Mouse (Mus musculus) midbrain, embryonic 10.5 days (tissue): ENCODE measurements around the gene Galnt16. TPM values are rescaled to one million over a fixed set of nuclear protein-coding genes. Genes with fewer than 3 reads are reported as not detected.

Experiments
- DNase-seq: peaks from one replicate; pipeline ENCODE4 v3.0.0-alpha.2; 2017; ENCODE audit warnings: low spot score
- H3K27ac ChIP-seq: fragments of 300-500 bp; sonication (generic); replicated peaks from 2 replicates; pipeline ENCODE4 v1.5.1; 2016; ENCODE audit warnings: mild to moderate bottlenecking
- H3K27me3 ChIP-seq: fragments of 300-500 bp; sonication (generic); 2 replicates; pipeline ENCODE4 v1.6.1; 2016; ENCODE audit warnings: low read depth, mild to moderate bottlenecking; ENCODE audit not compliant: poor library complexity, severe bottlenecking
- H3K36me3 ChIP-seq: fragments of 300-500 bp; sonication (generic); 2 replicates; pipeline ENCODE4 v1.6.1; 2016; ENCODE audit warnings: mild to moderate bottlenecking, moderate library complexity
- H3K4me1 ChIP-seq: fragments of 300-500 bp; sonication (generic); 2 replicates; pipeline ENCODE4 v1.6.1; 2016
- H3K4me3 ChIP-seq: fragments of 300-500 bp; sonication (generic); 2 replicates; pipeline ENCODE4 v1.5.1; 2016; ENCODE audit warnings: mild to moderate bottlenecking, moderate library complexity
- H3K9me3 ChIP-seq: fragments of 300-500 bp; sonication (generic); replicated peaks from 2 replicates; pipeline ENCODE4 v1.6.1; 2016; ENCODE audit warnings: mild to moderate bottlenecking
- WGBS: fragments of 180-500 bp; shearing (Covaris S2); methylation state at CpG from one replicate; pipeline ENCODE4 v1.1.7; 2016; 5-methylcytosine and 5-hydroxymethylcytosine counted together
- polyA plus RNA-seq: library from polyadenylated mRNA; unstranded; fragments of >200 nt; fragmentation: Nextera tagmentation; extraction: Ambion mirVana; gene quantifications from 2 replicates; pipeline ENCODE4 v1.2.1, GENCODE M21; 2016

The Galnt16 gene
- polyA plus RNA-seq, 1 experiment from 2014 or later: 28.4 TPM

GRCm38 (mm10) chr12:80518757-80519620 lies 912 bp downstream of the Galnt16 start:
- WGBS: under 1% methylated on average over 82 of the region's 90 CpGs
- DNase-seq: peak; percentile 83
- H3K36me3 ChIP-seq: 0 out of 2 replicates have a peak, but pooled peaks cover 6% of the 10 kb centered on the region
- H3K9me3 ChIP-seq: no peaks in the 10 kb centered on the region
- peak overlapping the region; percentile 81 for H3K4me3 ChIP-seq
- peaks cover 56% of the 10 kb centered on the region for H3K4me1 ChIP-seq
- peaks cover 69% of the 10 kb centered on the region for H3K27me3 ChIP-seq
- H3K27ac ChIP-seq: peak overlapping the region; percentile 95

GRCm38 (mm10) chr12:80519621-80520332 lies 1.7 kb downstream of the Galnt16 start:
- Histone ChIP-seq H3K4me1 (peaks cover 61% of the 10 kb centered on the region), H3K36me3 (0 out of 2 replicates have a peak, but pooled peaks cover 6% of the 10 kb centered on the region), H3K27me3 (peaks cover 65% of the 10 kb centered on the region), H3K9me3 (no peaks in the 10 kb centered on the region; the same call in 1 of the 2 replicates), H3K27ac (peak overlapping the region; percentile 95), H3K4me3 (peak overlapping the region; percentile 81)
- DNase-seq: peak; percentile 81
- WGBS: 1% methylated on average over 43 of the region's 43 CpGs

GRCm38 (mm10) chr12:80522006-80522405 lies 3.9 kb downstream of the Galnt16 start:
- DNase-seq: peak; percentile 25
- Histone ChIP-seq H3K9me3 (no peaks in the 10 kb centered on the region; the same call in 1 of the 2 replicates), H3K4me3 (no peak overlapping the region), H3K4me1 (peaks cover 80% of the 10 kb centered on the region), H3K27ac (no peak overlapping the region), H3K36me3 (0 out of 2 replicates have a peak, but pooled peaks cover 6% of the 10 kb centered on the region), H3K27me3 (peaks cover 43% of the 10 kb centered on the region)
- WGBS: 70% methylated on average over 3 of the region's 3 CpGs

- Histone ChIP-seq H3K4me3 (no peak overlapping the region; the same call in 1 of the 2 replicates), H3K9me3 (no peaks in the 10 kb centered on the region; the same call in 1 of the 2 replicates), H3K27me3 (peaks cover 21% of the 10 kb centered on the region), H3K27ac (0 out of 2 replicates have a peak overlapping the region, but pooled peaks have one; percentile 28), H3K36me3 (0 out of 2 replicates have a peak, but pooled peaks cover 6% of the 10 kb centered on the region), H3K4me1 (peaks cover 78% of the 10 kb centered on the region)
- DNase-seq: peak; percentile 33
- 23% methylated on average over 12 of the region's 12 CpGs for WGBS
Observed at GRCm38 (mm10) chr12:80524276-80524921, 6.3 kb downstream of the Galnt16 start.

GRCm38 (mm10) chr12:80525513-80525912 lies 7.4 kb downstream of the Galnt16 start:
- Histone ChIP-seq H3K9me3 (no peaks in the 10 kb centered on the region; the same call in 1 of the 2 replicates), H3K27ac (peak overlapping the region; percentile 43; the same call in 1 of the 2 replicates), H3K27me3 (peaks cover 15% of the 10 kb centered on the region), H3K36me3 (0 out of 2 replicates have a peak, but pooled peaks cover 6% of the 10 kb centered on the region), H3K4me3 (no peak overlapping the region), H3K4me1 (peaks cover 67% of the 10 kb centered on the region)
- WGBS: 4% methylated on average over 7 of the region's 7 CpGs
- no peak for DNase-seq

- Histone ChIP-seq H3K27ac (no peak overlapping the region), H3K4me3 (no peak overlapping the region), H3K4me1 (peaks cover 57% of the 10 kb centered on the region), H3K36me3 (0 out of 2 replicates have a peak, but pooled peaks cover 5% of the 10 kb centered on the region), H3K9me3 (no peaks in the 10 kb centered on the region; the same call in 1 of the 2 replicates), H3K27me3 (peaks cover 6% of the 10 kb centered on the region)
- 65% methylated on average over 2 of the region's 2 CpGs for WGBS
- no peak for DNase-seq
Observed at GRCm38 (mm10) chr12:80526511-80526910, 8.4 kb downstream of the Galnt16 start.

- Histone ChIP-seq H3K4me1 (peaks cover 44% of the 10 kb centered on the region), H3K36me3 (no peaks in the 10 kb centered on the region), H3K9me3 (no peaks in the 10 kb centered on the region; the same call in 1 of the 2 replicates), H3K27ac (no peak overlapping the region; the same call in 1 of the 2 replicates), H3K4me3 (no peak overlapping the region), H3K27me3 (no peaks in the 10 kb centered on the region)
- no peak for DNase-seq
- WGBS: 78% methylated on average over 5 of the region's 5 CpGs
Observed at GRCm38 (mm10) chr12:80527727-80528389, 9.8 kb downstream of the Galnt16 start.

- Histone ChIP-seq H3K4me1 (peaks cover 27% of the 10 kb centered on the region), H3K27me3 (no peaks in the 10 kb centered on the region), H3K4me3 (no peak overlapping the region), H3K36me3 (no peaks in the 10 kb centered on the region), H3K9me3 (no peaks in the 10 kb centered on the region), H3K27ac (no peak overlapping the region)
- 87% methylated on average over 2 of the region's 2 CpGs for WGBS
- DNase-seq: no peak
Observed at GRCm38 (mm10) chr12:80530052-80530451, 12.0 kb downstream of the Galnt16 start.

GRCm38 (mm10) chr12:80530630-80531029 lies 12.6 kb downstream of the Galnt16 start:
- WGBS: 84% methylated on average over 6 of the region's 6 CpGs
- no peaks in the 10 kb centered on the region for H3K9me3 ChIP-seq
- no peak overlapping the region for H3K4me3 ChIP-seq
- DNase-seq: no peak
- H3K27ac ChIP-seq: no peak overlapping the region
- peaks cover 21% of the 10 kb centered on the region for H3K4me1 ChIP-seq
- no peaks in the 10 kb centered on the region for H3K27me3 ChIP-seq
- H3K36me3 ChIP-seq: no peaks in the 10 kb centered on the region

GRCm38 (mm10) chr12:80531585-80531984 lies 13.5 kb downstream of the Galnt16 start:
- H3K4me1 ChIP-seq: peaks cover 12% of the 10 kb centered on the region
- H3K27me3 ChIP-seq: no peaks in the 10 kb centered on the region
- H3K4me3 ChIP-seq: no peak overlapping the region
- WGBS: 85% methylated on average over 10 of the region's 10 CpGs
- H3K36me3 ChIP-seq: no peaks in the 10 kb centered on the region
- no peak overlapping the region for H3K27ac ChIP-seq
- H3K9me3 ChIP-seq: no peaks in the 10 kb centered on the region
- no peak for DNase-seq

GRCm38 (mm10) chr12:80533876-80534275 lies 15.8 kb downstream of the Galnt16 start:
- no peak overlapping the region for H3K27ac ChIP-seq
- no peaks in the 10 kb centered on the region for H3K27me3 ChIP-seq
- 88% methylated on average over 2 of the region's 2 CpGs for WGBS
- no peak overlapping the region for H3K4me3 ChIP-seq
- H3K36me3 ChIP-seq: no peaks in the 10 kb centered on the region
- DNase-seq: no peak
- H3K9me3 ChIP-seq: no peaks in the 10 kb centered on the region
- H3K4me1 ChIP-seq: no peaks in the 10 kb centered on the region

- Histone ChIP-seq H3K36me3 (no peaks in the 10 kb centered on the region), H3K4me3 (no peak overlapping the region), H3K27ac (no peak overlapping the region), H3K9me3 (no peaks in the 10 kb centered on the region), H3K4me1 (no peaks in the 10 kb centered on the region), H3K27me3 (no peaks in the 10 kb centered on the region)
- 93% methylated on average over 2 of the region's 2 CpGs for WGBS
- no peak for DNase-seq
Observed at GRCm38 (mm10) chr12:80537313-80537712, 19.2 kb downstream of the Galnt16 start.
